Mouse (Mus musculus) heart, embryonic 11.5 days (tissue): ENCODE data around the gene Fbxl8. TPM values are rescaled to one million over a fixed set of nuclear protein-coding genes. Genes with fewer than 3 reads are reported as not detected.
A peak's percentile ranks its signal among the peaks of the same experiment; 100 is the strongest.
"Not testable (repeated sequence)": the region's sequence is repeated elsewhere in the genome, so short reads cannot be mapped to it uniquely, and the experiment has no call there.

Experiments used
- ATAC-seq: fragments of 200-750 bp; cut with Nextera tagmentation; replicated peaks from 2 replicates; pipeline ENCODE4 v1.8.0; 2017; ENCODE audit warnings: moderate library complexity; ENCODE audit not compliant: insufficient number of reproducible peaks, low FRiP score, low TSS enrichment
- H3K27ac ChIP-seq: fragments of 300-500 bp; sonication (generic); 2 replicates; pipeline ENCODE4 v1.5.1; 2014; ENCODE audit warnings: mild to moderate bottlenecking, low read depth, low read length
- H3K27me3 ChIP-seq: fragments of 300-500 bp; sonication (generic); 2 replicates; pipeline ENCODE4 v1.6.1; 2014; ENCODE audit warnings: mild to moderate bottlenecking, low read length, mixed read lengths; ENCODE audit not compliant: control insufficient read depth, insufficient read depth
- H3K36me3 ChIP-seq: fragments of 300-500 bp; sonication (generic); 2 replicates; pipeline ENCODE4 v1.6.1; 2014; ENCODE audit warnings: mild to moderate bottlenecking, low read length, moderate library complexity, mixed read lengths; ENCODE audit not compliant: control insufficient read depth, insufficient read depth
- H3K4me1 ChIP-seq: fragments of 300-500 bp; sonication (generic); 2 replicates; pipeline ENCODE4 v1.6.1; 2014; ENCODE audit warnings: low read length; ENCODE audit not compliant: control insufficient read depth, insufficient read depth
- H3K4me2 ChIP-seq: fragments of 300-500 bp; sonication (generic); 2 replicates; pipeline ENCODE4 v1.6.1; 2014; ENCODE audit warnings: mild to moderate bottlenecking, moderate library complexity
- H3K4me3 ChIP-seq: fragments of 300-500 bp; sonication (generic); 2 replicates; pipeline ENCODE4 v1.5.1; 2014; ENCODE audit warnings: low read depth, low read length
- H3K9ac ChIP-seq: fragments of 300-500 bp; sonication (generic); 2 replicates; pipeline ENCODE4 v1.6.1; 2014; ENCODE audit warnings: mild to moderate bottlenecking, low read depth, low read length, moderate library complexity
- H3K9me3 ChIP-seq: fragments of 300-500 bp; sonication (generic); replicated peaks from 2 replicates; pipeline ENCODE4 v1.6.1; 2016; ENCODE audit warnings: low read length; ENCODE audit not compliant: control insufficient read depth
- WGBS: fragments of 180-500 bp; shearing (Covaris S2); extraction: QIAGEN DNeasy Blood & Tissue Kit; methylation state at CpG from one replicate; pipeline ENCODE4 v1.1.7; 2014; ENCODE audit not compliant: insufficient replicate concordance; 5-methylcytosine and 5-hydroxymethylcytosine counted together
- polyA plus RNA-seq: library from polyadenylated mRNA; unstranded; fragments of >200 nt; fragmentation: Nextera tagmentation; extraction: Ambion mirVana; gene quantifications from 2 replicates; pipeline ENCODE4 v1.2.1, GENCODE M21; 2014

The Fbxl8 gene
- polyA plus RNA-seq, 1 experiment from 2014 or later: 2.8 TPM

DNA sequence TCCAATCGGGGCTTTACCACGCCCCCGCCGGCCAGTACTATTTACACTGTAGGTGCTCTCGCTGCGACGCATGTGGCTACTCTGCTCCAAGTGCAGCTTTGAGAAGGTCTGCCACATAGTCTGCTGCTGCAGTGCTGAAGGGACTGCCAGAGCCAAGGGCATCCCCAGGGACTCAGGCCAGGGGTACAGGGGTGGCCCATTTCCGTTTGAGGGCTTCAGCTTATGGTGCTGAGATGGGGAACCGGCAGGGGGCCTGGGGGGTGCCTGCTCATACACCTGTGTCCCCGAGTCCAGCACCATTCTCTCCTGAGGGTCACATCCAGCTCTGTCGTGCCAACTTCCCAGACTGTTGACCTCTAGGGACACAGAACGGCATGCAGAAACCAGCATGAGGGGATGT lies 21.1 kb downstream of the Fbxl8 start:
- no peak overlapping the region for H3K4me2 ChIP-seq
- WGBS: 50% methylated on average over 12 of the region's 12 CpGs
- no peak overlapping the region for H3K27ac ChIP-seq
- H3K36me3 ChIP-seq: no peaks in the 10 kb centered on the region; the same call in 1 of the 2 replicates
- peaks cover 16% of the 10 kb centered on the region for H3K4me1 ChIP-seq
- no peaks in the 10 kb centered on the region for H3K9me3 ChIP-seq
- H3K9ac ChIP-seq: no peak overlapping the region
- H3K27me3 ChIP-seq: peaks cover 21% of the 10 kb centered on the region
- no peak for ATAC-seq
- no peak overlapping the region for H3K4me3 ChIP-seq

DNA sequence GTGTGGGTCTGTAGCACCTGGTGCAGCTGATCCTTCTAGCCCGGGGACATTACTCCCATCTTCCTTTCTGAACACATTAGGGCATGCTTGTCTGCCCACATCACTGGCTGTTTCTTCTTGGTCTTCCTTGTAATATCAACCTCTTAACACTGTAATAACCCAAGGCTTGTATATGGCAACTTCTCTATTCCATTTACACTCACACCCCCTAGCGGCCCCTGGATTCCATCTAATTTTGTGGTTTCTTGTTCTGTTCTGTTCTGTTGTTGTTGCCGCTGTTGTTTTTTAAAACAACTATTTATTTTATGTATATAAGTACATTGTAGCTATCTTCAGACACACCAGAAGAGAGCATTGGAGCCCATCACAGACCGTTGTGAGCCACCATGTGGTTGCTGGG lies 22.5 kb downstream of the Fbxl8 start:
- Histone ChIP-seq H3K4me3 (no peak overlapping the region), H3K27ac (no peak overlapping the region), H3K4me1 (peaks cover 20% of the 10 kb centered on the region), H3K9ac (no peak overlapping the region), H3K4me2 (no peak overlapping the region), H3K9me3 (no peaks in the 10 kb centered on the region), H3K27me3 (peaks cover 18% of the 10 kb centered on the region), H3K36me3 (no peaks in the 10 kb centered on the region; the same call in 1 of the 2 replicates)
- 85% methylated on average over 4 of the region's 4 CpGs for WGBS
- ATAC-seq: no peak

DNA sequence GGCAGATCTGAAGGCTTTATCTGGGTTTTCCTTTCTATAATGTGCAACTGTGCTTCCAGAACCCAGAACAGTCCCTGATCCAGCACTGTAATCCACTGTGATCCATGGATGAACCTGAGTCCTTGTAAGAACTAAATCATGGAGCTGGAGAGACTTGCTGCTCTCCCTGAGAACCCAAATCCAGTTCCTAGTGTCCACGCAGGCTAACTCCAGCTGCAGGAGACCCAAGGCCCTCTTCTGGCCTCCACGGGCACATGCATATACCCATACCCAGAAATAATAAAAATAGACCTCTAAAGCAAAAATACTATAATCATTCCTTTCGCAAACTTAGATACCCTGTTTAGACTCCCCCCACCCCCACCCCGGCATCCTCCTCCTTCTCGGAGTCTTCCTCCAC lies 23.8 kb downstream of the Fbxl8 start:
- peaks cover 20% of the 10 kb centered on the region for H3K4me1 ChIP-seq
- H3K27ac ChIP-seq: no peak overlapping the region
- no peaks in the 10 kb centered on the region for H3K9me3 ChIP-seq
- H3K4me3 ChIP-seq: no peak overlapping the region
- no peak for ATAC-seq
- H3K4me2 ChIP-seq: peak overlapping the region; percentile 92; the same call in 1 of the 2 replicates
- 89% methylated on average over 5 of the region's 5 CpGs for WGBS
- H3K9ac ChIP-seq: no peak overlapping the region
- H3K27me3 ChIP-seq: peaks cover 11% of the 10 kb centered on the region
- H3K36me3 ChIP-seq: no peaks in the 10 kb centered on the region; the same call in 1 of the 2 replicates

DNA sequence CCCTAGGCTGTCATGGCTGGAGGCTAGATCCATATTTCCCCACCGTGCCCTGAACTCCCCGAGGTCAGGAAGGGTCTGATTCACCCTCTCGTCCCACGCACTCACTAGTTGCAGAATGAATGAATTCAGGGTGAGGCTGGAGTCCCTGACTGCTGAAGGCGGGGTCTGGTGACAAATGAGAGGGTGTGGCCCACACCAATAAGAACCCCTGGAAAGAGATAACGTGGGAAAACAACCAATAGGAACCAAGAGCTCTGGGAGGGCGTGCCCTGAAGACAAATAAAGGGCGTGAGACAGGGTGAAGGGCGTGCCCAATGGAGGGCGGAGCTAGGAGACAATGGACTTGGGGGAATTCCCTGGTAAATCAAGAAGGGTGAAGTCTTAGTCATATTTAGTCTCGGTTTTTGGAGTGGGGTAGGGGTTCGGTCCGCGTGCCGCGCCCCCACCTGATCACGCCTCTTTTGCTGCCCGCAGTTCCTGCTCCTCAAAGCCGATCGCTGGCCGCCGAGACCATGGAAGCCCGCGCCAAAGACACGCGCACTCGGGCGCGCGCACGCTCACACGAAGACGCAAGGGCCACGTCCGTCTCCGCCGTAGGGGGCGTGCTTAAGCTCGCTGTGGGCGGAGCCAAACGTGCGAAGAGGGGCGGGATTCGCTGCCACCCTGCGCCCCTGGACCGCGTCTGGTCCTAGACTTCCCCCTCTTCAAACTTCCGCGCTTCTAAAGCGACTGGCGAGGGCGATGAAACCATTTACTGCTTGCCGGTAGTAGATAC lies 24.7 kb downstream of the Fbxl8 start:
- peak overlapping the region; percentile 92 for H3K4me2 ChIP-seq
- peak; percentile 92 for ATAC-seq
- 1% methylated on average over 53 of the region's 53 CpGs for WGBS
- H3K4me3 ChIP-seq: peak overlapping the region; percentile 51
- no peaks in the 10 kb centered on the region for H3K9me3 ChIP-seq
- H3K27me3 ChIP-seq: peaks cover 16% of the 10 kb centered on the region
- H3K36me3 ChIP-seq: no peaks in the 10 kb centered on the region; the same call in 1 of the 2 replicates
- H3K27ac ChIP-seq: peak overlapping the region; percentile 57; the same call in 1 of the 2 replicates
- peaks cover 20% of the 10 kb centered on the region for H3K4me1 ChIP-seq
- H3K9ac ChIP-seq: peak overlapping the region; percentile 72

DNA sequence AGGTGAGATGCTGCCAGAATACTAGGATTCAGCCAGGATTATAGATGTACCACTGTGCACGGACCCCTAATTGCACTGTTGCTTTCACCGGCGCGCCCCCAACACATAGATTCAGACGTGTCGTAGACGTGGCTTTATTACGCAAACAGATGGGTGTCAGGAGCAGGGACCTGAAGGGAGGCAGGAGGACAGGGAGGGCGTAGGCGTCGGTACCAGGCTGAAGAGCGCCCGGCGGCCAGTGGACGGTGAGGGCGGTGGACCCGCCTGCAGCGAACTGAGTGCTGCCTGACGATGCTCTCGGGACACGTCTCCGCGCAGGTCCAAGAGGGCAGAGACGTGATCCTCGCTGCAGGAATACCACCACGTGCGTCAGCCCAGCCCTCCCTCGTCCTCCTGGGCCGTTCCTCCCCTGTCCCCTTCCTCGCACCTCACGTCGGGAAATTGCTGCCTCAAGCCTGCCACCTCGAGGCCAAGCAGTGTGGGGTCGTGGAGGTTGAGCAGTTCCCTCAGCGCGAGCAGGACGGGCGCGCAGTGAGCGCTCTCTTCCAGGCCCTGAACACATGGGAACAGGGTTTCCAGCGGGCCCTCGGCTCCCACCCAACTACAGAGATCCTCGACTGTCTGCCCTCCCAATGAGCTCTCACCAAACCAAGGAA lies 25.5 kb downstream of the Fbxl8 start, which contains the start of gene 4931428F04Rik:
Gene 4931428F04Rik (minus strand): TSS at position 60 of the 656 bp plus-strand sequence.
- peak within 1 kb of the TSS; percentile 72 for H3K9ac ChIP-seq

DNA sequence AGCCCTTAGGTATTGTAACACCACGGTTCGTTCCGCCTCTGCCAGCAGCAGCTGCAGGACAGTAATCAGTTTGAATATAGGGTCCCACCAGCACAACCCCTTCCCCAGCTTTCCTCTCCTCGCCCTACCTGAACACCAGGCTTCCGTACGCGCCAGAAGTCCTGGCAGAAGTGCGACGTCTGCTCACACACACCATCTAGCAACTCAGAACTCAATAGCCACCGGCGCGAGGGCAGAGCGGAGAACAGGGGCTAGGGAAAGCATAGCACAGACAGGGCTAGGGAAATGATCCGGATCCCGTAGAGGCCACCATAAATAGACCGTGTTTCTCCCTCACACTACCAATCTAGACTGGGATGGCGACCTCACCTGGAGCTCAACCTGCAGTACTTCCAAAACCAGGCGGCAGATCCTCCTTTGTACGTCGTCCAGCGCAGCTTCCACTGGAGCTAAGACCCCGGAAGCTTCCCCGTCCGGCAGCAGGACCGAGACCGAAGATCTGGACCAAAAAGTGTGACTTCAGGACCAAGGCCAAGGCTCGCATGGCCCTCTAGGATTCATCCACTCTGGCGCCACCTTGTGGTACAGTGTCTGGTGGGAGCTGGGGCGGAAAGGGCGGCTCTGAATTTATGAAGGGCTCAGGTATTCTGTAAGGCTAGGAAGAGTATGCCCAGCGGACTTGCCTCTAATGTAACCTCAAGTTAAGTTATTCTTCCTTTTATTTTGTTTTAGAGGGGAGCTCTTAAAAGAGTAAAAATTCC lies 26.3 kb downstream of the Fbxl8 start:
- peak overlapping the region; percentile 51; the same call in 1 of the 2 replicates for H3K4me3 ChIP-seq
- 11% methylated on average over 31 of the region's 31 CpGs for WGBS
- ATAC-seq: no peak
- no peak overlapping the region for H3K9ac ChIP-seq
- H3K4me2 ChIP-seq: peak overlapping the region; percentile 92
- H3K36me3 ChIP-seq: no peaks in the 10 kb centered on the region
- peaks cover 20% of the 10 kb centered on the region for H3K4me1 ChIP-seq
- no peak overlapping the region for H3K27ac ChIP-seq
- H3K9me3 ChIP-seq: no peaks in the 10 kb centered on the region
- H3K27me3 ChIP-seq: peaks cover 16% of the 10 kb centered on the region

More for the DNA sequence above, 25.5 kb downstream of the Fbxl8 start, which contains the start of gene 4931428F04Rik:
- H3K27ac ChIP-seq: peak within 1 kb of the TSS; percentile 57; the same call in 1 of the 2 replicates
- no peaks in the 10 kb centered on the region for H3K9me3 ChIP-seq
- peaks cover 16% of the 10 kb centered on the region for H3K27me3 ChIP-seq
- 1% methylated on average over 41 of the region's 43 CpGs for WGBS
- H3K4me2 ChIP-seq: peak within 1 kb of the TSS; percentile 92
- H3K4me3 ChIP-seq: peak within 1 kb of the TSS; percentile 51
- H3K36me3 ChIP-seq: no peaks in the 10 kb centered on the region; the same call in 1 of the 2 replicates
- ATAC-seq: no peak
- H3K4me1 ChIP-seq: peaks cover 20% of the 10 kb centered on the region

DNA sequence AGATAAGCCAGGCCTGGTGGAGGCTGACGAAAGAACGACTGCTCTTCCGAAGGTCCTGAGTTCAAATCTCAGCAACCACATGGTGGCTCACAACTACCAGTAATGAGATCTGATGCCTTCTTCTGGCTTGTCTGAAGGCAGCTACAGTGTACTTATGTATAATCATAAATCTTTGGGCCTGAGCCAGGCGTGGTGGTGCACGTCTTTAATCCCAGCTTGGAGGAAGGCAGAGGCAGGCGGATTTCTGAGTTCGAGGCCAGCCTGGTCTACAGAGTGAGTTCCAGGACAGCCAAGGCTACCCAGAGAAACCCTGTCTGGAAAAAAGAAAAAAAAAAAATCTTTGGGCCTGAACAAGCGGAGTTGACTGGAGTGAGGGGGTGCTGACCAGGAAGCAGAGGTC lies 26.9 kb downstream of the Fbxl8 start:
- H3K27ac ChIP-seq, H3K9me3 ChIP-seq, ATAC-seq, H3K4me2 ChIP-seq, H3K9ac ChIP-seq, H3K4me3 ChIP-seq, H3K36me3 ChIP-seq: not testable (repeated sequence)
- peaks cover 20% of the 10 kb centered on the region for H3K4me1 ChIP-seq
- WGBS: 75% methylated on average over 8 of the region's 8 CpGs
- peaks cover 16% of the 10 kb centered on the region for H3K27me3 ChIP-seq

DNA sequence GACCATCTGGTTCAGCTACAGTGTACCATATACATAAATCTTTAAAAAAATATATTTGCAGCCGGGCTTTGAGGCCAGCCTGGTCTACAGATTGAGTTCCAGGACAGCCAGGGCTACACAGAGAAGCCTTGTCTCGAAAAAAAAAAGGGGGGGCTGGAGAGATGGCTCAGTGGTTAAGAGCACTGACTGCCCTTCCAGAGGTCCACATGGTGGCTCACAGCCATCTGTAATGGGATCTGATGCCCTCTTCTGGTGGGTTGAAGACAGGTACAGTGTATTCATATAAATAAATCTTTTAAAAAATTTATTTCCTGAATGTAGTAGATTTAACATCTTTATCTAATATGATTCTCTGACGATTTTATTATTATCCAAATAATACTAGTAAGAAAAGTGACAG lies 27.4 kb downstream of the Fbxl8 start:
- H3K4me3 ChIP-seq, H3K4me2 ChIP-seq: not testable (repeated sequence)
- 62% methylated on average over 3 of the region's 3 CpGs for WGBS

More for the DNA sequence above, 27.4 kb downstream of the Fbxl8 start:
- peaks cover 23% of the 10 kb centered on the region for H3K4me1 ChIP-seq
- H3K9ac ChIP-seq, H3K27ac ChIP-seq, ATAC-seq, H3K9me3 ChIP-seq, H3K36me3 ChIP-seq: not testable (repeated sequence)
- peaks cover 16% of the 10 kb centered on the region for H3K27me3 ChIP-seq
